Mouse (Mus musculus) spleen, adult 2 months (tissue): ENCODE results near the gene Cst9.

Experiments used
- CTCF ChIP-seq: fragments of 200-500 bp; IDR thresholded peaks from 2 replicates; pipeline ENCODE4 v1.5.1; 2011; ENCODE audit warnings: mild to moderate bottlenecking, inconsistent platforms; ENCODE audit not compliant: insufficient read depth, insufficient read length, insufficient replicate concordance; ENCODE audit errors: extremely low read depth
- POLR2A ChIP-seq: fragments of 200-500 bp; IDR thresholded peaks from 2 replicates; pipeline ENCODE4 v1.6.1; 2011; ENCODE audit warnings: low read depth, low read length, inconsistent platforms

DNA sequence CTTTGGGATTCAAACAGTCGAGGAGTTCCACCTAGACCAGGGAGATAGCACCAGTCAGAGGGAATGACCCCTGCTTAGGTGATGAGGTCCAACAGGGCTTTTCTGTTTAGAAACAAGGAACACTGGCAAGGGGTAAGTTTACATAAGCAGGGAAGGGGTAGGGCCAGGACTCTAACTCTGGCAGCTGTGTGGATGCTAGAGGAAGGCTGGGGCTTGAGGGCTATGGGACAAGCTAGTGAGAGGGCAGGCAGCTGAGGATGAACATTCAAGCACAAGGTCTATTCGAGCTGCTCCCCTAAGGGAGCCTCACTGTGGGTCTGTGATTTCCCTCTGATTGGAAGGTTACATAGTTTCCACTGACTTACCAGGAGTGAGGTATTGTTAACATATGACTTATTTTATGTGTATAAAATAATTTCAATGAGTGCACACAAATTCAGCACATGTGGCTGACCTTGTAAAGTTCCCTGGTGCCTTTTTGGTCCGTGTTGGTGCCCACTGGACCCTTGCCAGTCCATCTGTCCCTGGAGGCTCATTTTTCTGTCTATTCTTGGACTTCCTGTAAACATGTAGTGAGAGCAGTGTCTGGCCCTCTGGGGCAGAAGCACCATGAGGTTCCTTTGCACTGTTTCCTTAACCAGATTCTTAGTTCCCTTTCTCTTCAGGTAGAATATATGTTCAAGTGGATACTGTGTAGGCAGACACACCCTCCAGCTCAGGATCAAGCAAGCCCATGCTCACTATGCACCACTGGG, 42.2 kb downstream of the Cst9 start:
- TF ChIP-seq CTCF (no peak), POLR2A (no peak)
